In genomic region chr16:36808616-36809015, GRCm38 (mm10) we compare ENCODE assay signal across 18 mouse cellular contexts. TPM values are rescaled to one million over a fixed set of nuclear protein-coding genes. Genes with fewer than 3 reads are reported as not detected.
A peak's percentile ranks its signal among the peaks of the same experiment; 100 is the strongest.
DNase-seq lines count a peak whose midpoint lies in the region; ATAC-seq lines count a peak whose summit lies in the region.
"Had no signal": no experiment of that assay in that cellular context is flagged by ENCODE, and none has a peak within 500 bp of the region (broad histone marks: within the 10 kb centered on the region; RNA-seq: fewer than 3 reads in every experiment).

No protein-coding gene starts in this region.

- H3K27me3 ChIP-seq in kidney, embryonic 16.5 days (ENCODE audit: insufficient read depth, low read length) = no peaks in the 10 kb centered on the region
- H3K27me3 ChIP-seq in heart, embryonic 11.5 days (ENCODE audit: control insufficient read depth, insufficient read depth, low read length) = no peaks in the 10 kb centered on the region
- no peaks in the 10 kb centered on the region for H3K27me3 ChIP-seq in forebrain, embryonic 15.5 days
- H3K27me3 ChIP-seq: embryonic facial prominence, embryonic 13.5 days; forebrain, embryonic 12.5 days; heart, embryonic 12.5 days had no signal

- no peaks in the 10 kb centered on the region for H3K4me1 ChIP-seq in kidney, embryonic 16.5 days (ENCODE audit: insufficient read depth, low read length)
- H3K4me1 ChIP-seq in heart, embryonic 11.5 days (ENCODE audit: control insufficient read depth, insufficient read depth, low read length) = no peaks in the 10 kb centered on the region
- no peaks in the 10 kb centered on the region for H3K4me1 ChIP-seq in forebrain, embryonic 15.5 days
- H3K4me1 ChIP-seq: embryonic facial prominence, embryonic 13.5 days; forebrain, embryonic 12.5 days; heart, embryonic 12.5 days; hindbrain, embryonic 10.5 days had no signal

- H3K27ac ChIP-seq in kidney, embryonic 16.5 days (ENCODE audit: low read length) = peak overlapping the region; percentile 66
- no peak overlapping the region for H3K27ac ChIP-seq in heart, embryonic 11.5 days (ENCODE audit: low read depth, low read length)
- H3K27ac ChIP-seq in forebrain, embryonic 15.5 days (replicated peaks) = no peak overlapping the region
- H3K27ac ChIP-seq: embryonic facial prominence, embryonic 13.5 days; forebrain, embryonic 12.5 days; heart, adult 2 months; hindbrain, embryonic 10.5 days; hindbrain, embryonic 14.5 days had no signal

- H3K9ac ChIP-seq in kidney, embryonic 16.5 days (replicated peaks; ENCODE audit: low read length) = no peak overlapping the region
- no peak overlapping the region for H3K9ac ChIP-seq in heart, embryonic 11.5 days (ENCODE audit: low read depth, low read length)
- H3K9ac ChIP-seq in forebrain, embryonic 15.5 days (replicated peaks) = no peak overlapping the region
- H3K9ac ChIP-seq: embryonic facial prominence, embryonic 13.5 days; forebrain, embryonic 12.5 days; forebrain, postnatal 0 days; heart, embryonic 12.5 days; hindbrain, embryonic 14.5 days had no signal

- peak; percentile 46 to 71 for DNase-seq in kidney, adult 8-10 months
- peak; percentile 23 to 55 for DNase-seq in kidney, postnatal 25 days
- DNase-seq in thymus, postnatal 14 days = no peak
- DNase-seq: adrenal gland, adult 8-10 months; cerebellum, adult 11 months; cerebellum, adult 8-10 months; cerebellum, postnatal 25 days; forebrain, postnatal 0 days; gastrocnemius, postnatal 14 days; heart, adult 2 months had no signal

- no peak overlapping the region for H3K4me2 ChIP-seq in kidney, embryonic 16.5 days (replicated peaks; ENCODE audit: low read depth, low read length)
- H3K4me2 ChIP-seq in heart, embryonic 11.5 days = no peak overlapping the region
- no peak overlapping the region for H3K4me2 ChIP-seq in forebrain, embryonic 15.5 days (replicated peaks)
- H3K4me2 ChIP-seq: embryonic facial prominence, embryonic 13.5 days; forebrain, embryonic 12.5 days; heart, embryonic 12.5 days; hindbrain, embryonic 14.5 days had no signal

- WGBS in kidney, embryonic 16.5 days = 72% methylated on average over 3 of the region's 3 CpGs
- 87% methylated on average over 3 of the region's 3 CpGs for WGBS in heart, embryonic 11.5 days (ENCODE audit: insufficient replicate concordance)
- WGBS in forebrain, embryonic 15.5 days = 90% methylated on average over 3 of the region's 3 CpGs

- no peak overlapping the region for H3K4me3 ChIP-seq in kidney, embryonic 16.5 days (ENCODE audit: low read length)
- H3K4me3 ChIP-seq in heart, embryonic 11.5 days (ENCODE audit: low read depth, low read length) = no peak overlapping the region
- no peak overlapping the region for H3K4me3 ChIP-seq in forebrain, embryonic 15.5 days
- H3K4me3 ChIP-seq: embryonic facial prominence, embryonic 13.5 days; forebrain, embryonic 12.5 days; heart, adult 2 months; heart, embryonic 12.5 days; hindbrain, embryonic 10.5 days had no signal

- H3K9me3 ChIP-seq in kidney, embryonic 16.5 days (ENCODE audit: low read length) = no peaks in the 10 kb centered on the region
- no peaks in the 10 kb centered on the region for H3K9me3 ChIP-seq in heart, embryonic 11.5 days (replicated peaks; ENCODE audit: control insufficient read depth, low read length)
- H3K9me3 ChIP-seq in forebrain, embryonic 15.5 days = no peaks in the 10 kb centered on the region
- H3K9me3 ChIP-seq: embryonic facial prominence, embryonic 13.5 days; forebrain, embryonic 12.5 days; heart, embryonic 12.5 days; hindbrain, embryonic 10.5 days had no signal

- no peaks in the 10 kb centered on the region for H3K36me3 ChIP-seq in kidney, embryonic 16.5 days (ENCODE audit: insufficient read depth, low read length)
- no peaks in the 10 kb centered on the region for H3K36me3 ChIP-seq in heart, embryonic 11.5 days (ENCODE audit: control insufficient read depth, insufficient read depth, low read length)
- H3K36me3 ChIP-seq in forebrain, embryonic 15.5 days = no peaks in the 10 kb centered on the region
- H3K36me3 ChIP-seq: embryonic facial prominence, embryonic 13.5 days; forebrain, embryonic 12.5 days; heart, embryonic 12.5 days; hindbrain, embryonic 10.5 days had no signal

- no peak for ATAC-seq in kidney, embryonic 16.5 days (ENCODE audit: low FRiP score, low TSS enrichment)
- no peak for ATAC-seq in heart, embryonic 11.5 days (replicated peaks; ENCODE audit: insufficient number of reproducible peaks, low FRiP score, low TSS enrichment)
- no peak for ATAC-seq in forebrain, embryonic 15.5 days (replicated peaks)
- ATAC-seq: forebrain, postnatal 0 days had no signal

RNA-seq across cellular contexts. Expression of gene Iqcb1, which starts 19.6 kb away (rescaled TPM):
- 33.8 TPM in 2 replicates for polyA plus RNA-seq in kidney, embryonic 16.5 days (2015; fragmentation: Nextera tagmentation; extraction: Ambion mirVana)
- polyA plus RNA-seq in heart, embryonic 11.5 days (2014; fragmentation: Nextera tagmentation; extraction: Ambion mirVana) = 38.5 and 40.1 TPM in 2 replicates
- 55.8 and 59.1 TPM in 2 replicates for polyA plus RNA-seq in forebrain, embryonic 15.5 days (2015; fragmentation: Nextera tagmentation; extraction: Ambion mirVana)

RNA-seq across cellular contexts. Expression of gene Slc15a2, which starts 23.9 kb away (rescaled TPM):
- 21.7 and 28.5 TPM in 2 replicates for polyA plus RNA-seq in kidney, embryonic 16.5 days (2015; fragmentation: Nextera tagmentation; extraction: Ambion mirVana)
- 1.0 and 1.1 TPM in 2 replicates for polyA plus RNA-seq in heart, embryonic 11.5 days (2014; fragmentation: Nextera tagmentation; extraction: Ambion mirVana)
- 13.2 and 13.9 TPM in 2 replicates for polyA plus RNA-seq in forebrain, embryonic 15.5 days (2015; fragmentation: Nextera tagmentation; extraction: Ambion mirVana)
